Mouse (Mus musculus): ENCODE results near the gene Smim20. TPM values are rescaled to one million over a fixed set of nuclear protein-coding genes. Genes with fewer than 3 reads are reported as not detected.

The Smim20 gene
- polyA plus RNA-seq, 1 experiment from 2014 or later, result 82.0 TPM

GRCm38 (mm10) chr5:53315829-53316228 is 48.9 kb downstream of the Smim20 start:
- no peak overlapping the region for H3K9ac ChIP-seq
- DNase-seq (ENCODE audit: low spot score) (no peak), ATAC-seq (ENCODE audit: low FRiP score) (no peak)
- H3K4me3 ChIP-seq (replicated peaks; ENCODE audit: low read length), result no peak overlapping the region
- H3K9me3 ChIP-seq (ENCODE audit: control insufficient read depth, low read length), result no peaks in the 10 kb centered on the region
- no peaks in the 10 kb centered on the region for H3K36me3 ChIP-seq (replicated peaks; ENCODE audit: control insufficient read depth, insufficient read depth)
- H3K27me3 ChIP-seq (ENCODE audit: control insufficient read depth, insufficient read depth, low read length), result no peaks in the 10 kb centered on the region
- no peak overlapping the region for H3K4me2 ChIP-seq (replicated peaks)
- 58% methylated on average over 2 of the region's 2 CpGs for WGBS
- no peak overlapping the region for H3K27ac ChIP-seq
- H3K4me1 ChIP-seq (replicated peaks; ENCODE audit: control insufficient read depth, insufficient read depth, low read length), result no peaks in the 10 kb centered on the region

DNA sequence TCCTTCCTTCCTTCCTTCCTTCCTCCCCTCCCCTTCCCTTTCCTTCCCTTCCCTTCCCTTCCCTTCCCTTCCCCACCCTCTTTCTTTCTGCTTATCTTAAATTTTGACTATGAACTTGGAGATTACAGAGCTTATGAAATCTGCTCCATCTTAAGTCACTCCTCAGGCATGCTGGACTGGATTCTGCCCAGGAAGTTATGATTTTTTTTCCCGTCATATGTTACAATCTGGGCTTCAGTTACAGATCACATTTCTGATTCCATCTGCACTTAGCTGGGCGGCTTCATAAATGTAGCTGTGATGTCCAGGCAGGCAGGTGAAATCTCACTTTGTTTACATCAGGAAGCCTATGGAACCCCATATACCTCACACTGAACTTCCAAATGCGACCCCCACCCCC is 50.5 kb downstream of the Smim20 start:
- H3K4me1 ChIP-seq (replicated peaks; ENCODE audit: control insufficient read depth, insufficient read depth, low read length), result no peaks in the 10 kb centered on the region
- DNase-seq (ENCODE audit: low spot score), result no peak
- ATAC-seq (ENCODE audit: low FRiP score), result no peak
- 83% methylated on average over 3 of the region's 3 CpGs for WGBS
- H3K36me3 ChIP-seq (replicated peaks; ENCODE audit: control insufficient read depth, insufficient read depth), result no peaks in the 10 kb centered on the region
- H3K9ac ChIP-seq, result no peak overlapping the region
- no peaks in the 10 kb centered on the region for H3K9me3 ChIP-seq (ENCODE audit: control insufficient read depth, low read length)
- H3K27ac ChIP-seq, result no peak overlapping the region
- no peak overlapping the region for H3K4me3 ChIP-seq (replicated peaks; ENCODE audit: low read length)
- no peak overlapping the region for H3K4me2 ChIP-seq (replicated peaks)
- H3K27me3 ChIP-seq (ENCODE audit: control insufficient read depth, insufficient read depth, low read length), result no peaks in the 10 kb centered on the region

- no peak for ATAC-seq (ENCODE audit: low FRiP score)
- no peaks in the 10 kb centered on the region for H3K4me1 ChIP-seq (replicated peaks; ENCODE audit: control insufficient read depth, insufficient read depth, low read length)
- H3K9me3 ChIP-seq (ENCODE audit: control insufficient read depth, low read length), result no peaks in the 10 kb centered on the region
- no peak overlapping the region for H3K27ac ChIP-seq
- 88% methylated on average over 7 of the region's 7 CpGs for WGBS
- H3K4me2 ChIP-seq (replicated peaks), result no peak overlapping the region
- H3K36me3 ChIP-seq (replicated peaks; ENCODE audit: control insufficient read depth, insufficient read depth), result no peaks in the 10 kb centered on the region
- no peak for DNase-seq (ENCODE audit: low spot score)
- H3K27me3 ChIP-seq (ENCODE audit: control insufficient read depth, insufficient read depth, low read length), result no peaks in the 10 kb centered on the region
- H3K4me3 ChIP-seq (replicated peaks; ENCODE audit: low read length), result no peak overlapping the region
- no peak overlapping the region for H3K9ac ChIP-seq
Measured at GRCm38 (mm10) chr5:53317885-53318466, 51.1 kb downstream of the Smim20 start.

DNA sequence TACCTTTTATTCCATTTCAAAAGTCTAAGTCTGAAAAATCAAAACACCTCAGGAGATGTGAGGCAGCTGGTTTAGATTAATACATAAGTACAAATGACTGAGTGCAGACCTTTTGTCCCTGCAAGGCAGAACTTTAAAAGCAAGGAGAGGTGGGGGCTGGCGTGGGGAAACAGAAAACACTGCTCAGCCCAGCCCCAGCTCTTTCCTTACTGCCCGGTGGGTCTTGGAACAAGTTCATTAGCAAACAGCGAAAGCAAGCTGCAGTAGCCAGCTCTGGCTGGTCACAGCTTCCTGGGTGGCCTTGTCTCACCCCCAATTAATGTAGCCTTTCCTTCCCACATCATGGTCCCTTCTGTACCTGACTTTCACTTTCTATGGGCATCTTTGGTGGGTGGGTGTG is 53.4 kb downstream of the Smim20 start:
- ATAC-seq (ENCODE audit: low FRiP score) (no peak), DNase-seq (ENCODE audit: low spot score) (no peak)
- no peaks in the 10 kb centered on the region for H3K27me3 ChIP-seq (ENCODE audit: control insufficient read depth, insufficient read depth, low read length)
- 70% methylated on average over 3 of the region's 3 CpGs for WGBS
- no peak overlapping the region for H3K4me3 ChIP-seq (replicated peaks; ENCODE audit: low read length)
- H3K27ac ChIP-seq, result no peak overlapping the region
- no peaks in the 10 kb centered on the region for H3K4me1 ChIP-seq (replicated peaks; ENCODE audit: control insufficient read depth, insufficient read depth, low read length)
- H3K4me2 ChIP-seq (replicated peaks), result no peak overlapping the region
- no peak overlapping the region for H3K9ac ChIP-seq
- no peaks in the 10 kb centered on the region for H3K9me3 ChIP-seq (ENCODE audit: control insufficient read depth, low read length)
- H3K36me3 ChIP-seq (replicated peaks; ENCODE audit: control insufficient read depth, insufficient read depth), result no peaks in the 10 kb centered on the region

- H3K4me3 ChIP-seq (replicated peaks; ENCODE audit: low read length), result no peak overlapping the region
- ATAC-seq (ENCODE audit: low FRiP score) (no peak), DNase-seq (ENCODE audit: low spot score) (no peak)
- WGBS, result 93% methylated on average over 9 of the region's 9 CpGs
- no peaks in the 10 kb centered on the region for H3K36me3 ChIP-seq (replicated peaks; ENCODE audit: control insufficient read depth, insufficient read depth)
- H3K4me1 ChIP-seq (replicated peaks; ENCODE audit: control insufficient read depth, insufficient read depth, low read length), result peaks cover 11% of the 10 kb centered on the region; the same call in 1 of the 2 replicates
- H3K9ac ChIP-seq, result no peak overlapping the region
- no peaks in the 10 kb centered on the region for H3K27me3 ChIP-seq (ENCODE audit: control insufficient read depth, insufficient read depth, low read length)
- no peak overlapping the region for H3K27ac ChIP-seq
- no peaks in the 10 kb centered on the region for H3K9me3 ChIP-seq (ENCODE audit: control insufficient read depth, low read length)
- H3K4me2 ChIP-seq (replicated peaks), result no peak overlapping the region
Measured at GRCm38 (mm10) chr5:53321901-53322300, 55.0 kb downstream of the Smim20 start.

- Histone ChIP-seq H3K4me2 (replicated peaks) (no peak overlapping the region), H3K4me3 (replicated peaks; ENCODE audit: low read length) (no peak overlapping the region), H3K27me3 (ENCODE audit: control insufficient read depth, insufficient read depth, low read length) (no peaks in the 10 kb centered on the region), H3K9me3 (ENCODE audit: control insufficient read depth, low read length) (no peaks in the 10 kb centered on the region), H3K27ac (no peak overlapping the region), H3K9ac (no peak overlapping the region), H3K4me1 (replicated peaks; ENCODE audit: control insufficient read depth, insufficient read depth, low read length) (peaks cover 11% of the 10 kb centered on the region; the same call in 1 of the 2 replicates), H3K36me3 (replicated peaks; ENCODE audit: control insufficient read depth, insufficient read depth) (no peaks in the 10 kb centered on the region)
- WGBS, result 79% methylated on average over 11 of the region's 11 CpGs
- DNase-seq (ENCODE audit: low spot score), result no peak
- ATAC-seq (ENCODE audit: low FRiP score), result no peak
Measured at GRCm38 (mm10) chr5:53322471-53322870, 55.6 kb downstream of the Smim20 start.

- 72% methylated on average over 7 of the region's 7 CpGs for WGBS
Measured at GRCm38 (mm10) chr5:53323121-53323520, 56.2 kb downstream of the Smim20 start.

DNA sequence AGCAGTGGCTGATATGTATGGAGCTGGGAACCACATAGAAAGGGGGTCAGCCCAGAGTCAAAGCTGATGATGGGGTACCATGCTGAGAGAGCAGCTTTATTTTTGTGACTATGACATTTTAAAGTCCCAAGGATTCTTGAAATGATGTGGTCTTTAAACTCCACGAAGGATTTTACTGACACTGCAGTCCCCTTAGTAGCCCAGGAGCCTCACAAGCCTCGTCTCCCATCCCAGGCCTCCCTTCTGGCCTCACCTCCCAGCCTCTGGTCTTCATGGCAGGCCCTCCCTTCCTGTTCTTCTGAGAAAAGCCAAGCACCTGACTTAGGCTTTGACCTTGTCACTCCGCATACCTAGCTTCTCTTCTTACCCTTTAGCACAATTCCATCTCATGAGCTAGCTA is 57.4 kb downstream of the Smim20 start:
- Histone ChIP-seq H3K9me3 (ENCODE audit: control insufficient read depth, low read length) (no peaks in the 10 kb centered on the region), H3K27me3 (ENCODE audit: control insufficient read depth, insufficient read depth, low read length) (no peaks in the 10 kb centered on the region), H3K4me1 (replicated peaks; ENCODE audit: control insufficient read depth, insufficient read depth, low read length) (peaks cover 11% of the 10 kb centered on the region; the same call in 1 of the 2 replicates), H3K9ac (no peak overlapping the region), H3K27ac (no peak overlapping the region), H3K4me3 (replicated peaks; ENCODE audit: low read length) (no peak overlapping the region), H3K4me2 (replicated peaks) (no peak overlapping the region), H3K36me3 (replicated peaks; ENCODE audit: control insufficient read depth, insufficient read depth) (no peaks in the 10 kb centered on the region)
- ATAC-seq (ENCODE audit: low FRiP score) (no peak), DNase-seq (ENCODE audit: low spot score) (no peak)
- WGBS, result 72% methylated on average over 3 of the region's 3 CpGs

More at GRCm38 (mm10) chr5:53323121-53323520, 56.2 kb downstream of the Smim20 start:
- Histone ChIP-seq H3K4me2 (replicated peaks) (no peak overlapping the region), H3K27ac (no peak overlapping the region), H3K9ac (no peak overlapping the region), H3K36me3 (replicated peaks; ENCODE audit: control insufficient read depth, insufficient read depth) (no peaks in the 10 kb centered on the region), H3K4me3 (replicated peaks; ENCODE audit: low read length) (no peak overlapping the region), H3K27me3 (ENCODE audit: control insufficient read depth, insufficient read depth, low read length) (no peaks in the 10 kb centered on the region), H3K4me1 (replicated peaks; ENCODE audit: control insufficient read depth, insufficient read depth, low read length) (peaks cover 11% of the 10 kb centered on the region; the same call in 1 of the 2 replicates), H3K9me3 (ENCODE audit: control insufficient read depth, low read length) (no peaks in the 10 kb centered on the region)
- no peak for ATAC-seq (ENCODE audit: low FRiP score)
- DNase-seq (ENCODE audit: low spot score), result no peak

GRCm38 (mm10) chr5:53324791-53325190 is 57.9 kb downstream of the Smim20 start:
- Histone ChIP-seq H3K4me1 (replicated peaks; ENCODE audit: control insufficient read depth, insufficient read depth, low read length) (peaks cover 11% of the 10 kb centered on the region; the same call in 1 of the 2 replicates), H3K36me3 (replicated peaks; ENCODE audit: control insufficient read depth, insufficient read depth) (no peaks in the 10 kb centered on the region)

GRCm38 (mm10) chr5:53326023-53326422 is 59.1 kb downstream of the Smim20 start:
- peak; percentile 73 for ATAC-seq (ENCODE audit: low FRiP score)
- peak; percentile 87 for DNase-seq (ENCODE audit: low spot score)
- H3K9me3 ChIP-seq (ENCODE audit: control insufficient read depth, low read length), result no peaks in the 10 kb centered on the region
- no peak overlapping the region for H3K27ac ChIP-seq
- H3K9ac ChIP-seq, result no peak overlapping the region
- peaks cover 11% of the 10 kb centered on the region; the same call in 1 of the 2 replicates for H3K4me1 ChIP-seq (replicated peaks; ENCODE audit: control insufficient read depth, insufficient read depth, low read length)
- no peak overlapping the region for H3K4me3 ChIP-seq (replicated peaks; ENCODE audit: low read length)
- H3K27me3 ChIP-seq (ENCODE audit: control insufficient read depth, insufficient read depth, low read length), result no peaks in the 10 kb centered on the region
- H3K36me3 ChIP-seq (replicated peaks; ENCODE audit: control insufficient read depth, insufficient read depth), result no peaks in the 10 kb centered on the region
- H3K4me2 ChIP-seq (replicated peaks), result peak overlapping the region; percentile 21
- 6% methylated on average over 8 of the region's 8 CpGs for WGBS

More at GRCm38 (mm10) chr5:53324791-53325190, 57.9 kb downstream of the Smim20 start:
- Histone ChIP-seq H3K4me2 (replicated peaks) (no peak overlapping the region), H3K27ac (no peak overlapping the region), H3K9ac (no peak overlapping the region), H3K27me3 (ENCODE audit: control insufficient read depth, insufficient read depth, low read length) (no peaks in the 10 kb centered on the region), H3K9me3 (ENCODE audit: control insufficient read depth, low read length) (no peaks in the 10 kb centered on the region), H3K4me3 (replicated peaks; ENCODE audit: low read length) (no peak overlapping the region)
- DNase-seq (ENCODE audit: low spot score) (no peak), ATAC-seq (ENCODE audit: low FRiP score) (no peak)
- WGBS, result 24% methylated on average over 6 of the region's 6 CpGs
